Mouse (Mus musculus) midbrain, embryonic 10.5 days (tissue): ENCODE results near the gene Traf4. TPM values are rescaled to one million over a fixed set of nuclear protein-coding genes. Genes with fewer than 3 reads are reported as not detected.

ENCODE experiments used
- DNase-seq: peaks from one replicate; pipeline ENCODE4 v3.0.0-alpha.2; 2017; ENCODE audit warnings: low spot score
- H3K27ac ChIP-seq: fragments of 300-500 bp; sonication (generic); replicated peaks from 2 replicates; pipeline ENCODE4 v1.5.1; 2016; ENCODE audit warnings: mild to moderate bottlenecking
- H3K27me3 ChIP-seq: fragments of 300-500 bp; sonication (generic); 2 replicates; pipeline ENCODE4 v1.6.1; 2016; ENCODE audit warnings: low read depth, mild to moderate bottlenecking; ENCODE audit not compliant: poor library complexity, severe bottlenecking
- H3K36me3 ChIP-seq: fragments of 300-500 bp; sonication (generic); 2 replicates; pipeline ENCODE4 v1.6.1; 2016; ENCODE audit warnings: mild to moderate bottlenecking, moderate library complexity
- H3K4me1 ChIP-seq: fragments of 300-500 bp; sonication (generic); 2 replicates; pipeline ENCODE4 v1.6.1; 2016
- H3K4me3 ChIP-seq: fragments of 300-500 bp; sonication (generic); 2 replicates; pipeline ENCODE4 v1.5.1; 2016; ENCODE audit warnings: mild to moderate bottlenecking, moderate library complexity
- H3K9me3 ChIP-seq: fragments of 300-500 bp; sonication (generic); replicated peaks from 2 replicates; pipeline ENCODE4 v1.6.1; 2016; ENCODE audit warnings: mild to moderate bottlenecking
- WGBS: fragments of 180-500 bp; shearing (Covaris S2); methylation state at CpG from one replicate; pipeline ENCODE4 v1.1.7; 2016; 5-methylcytosine and 5-hydroxymethylcytosine counted together
- microRNA-seq: library from miRNA; unstranded; fragments of <30 nt; microRNA quantifications from one replicate; pipeline ENCODE4, GENCODE M21; 2017
- polyA plus RNA-seq: library from polyadenylated mRNA; unstranded; fragments of >200 nt; fragmentation: Nextera tagmentation; extraction: Ambion mirVana; gene quantifications from 2 replicates; pipeline ENCODE4 v1.2.1, GENCODE M21; 2016

Gene Traf4
- polyA plus RNA-seq, 1 experiment from 2014 or later, result 96.3 TPM

- Histone ChIP-seq H3K4me1 (peaks cover 29% of the 10 kb centered on the region), H3K36me3 (peaks cover 5% of the 10 kb centered on the region; the same call in 1 of the 2 replicates), H3K4me3 (no peak overlapping the region), H3K27ac (no peak overlapping the region), H3K27me3 (no peaks in the 10 kb centered on the region), H3K9me3 (no peaks in the 10 kb centered on the region)
- 85% methylated on average over 8 of the region's 8 CpGs for whole genome bisulfite sequencing
- no peak for DNase-seq
Observed at GRCm38 (mm10) chr11:78119898-78120297, 45.5 kb downstream of the Traf4 start.

- no peak overlapping the region for H3K27ac ChIP-seq
- no peak overlapping the region for H3K4me3 ChIP-seq
- peaks cover 43% of the 10 kb centered on the region for H3K4me1 ChIP-seq
- H3K27me3 ChIP-seq, result no peaks in the 10 kb centered on the region
- no peak for DNase-seq
- no peaks in the 10 kb centered on the region for H3K9me3 ChIP-seq
- H3K36me3 ChIP-seq, result peaks cover 5% of the 10 kb centered on the region; the same call in 1 of the 2 replicates
Observed at GRCm38 (mm10) chr11:78118467-78118866, 46.9 kb downstream of the Traf4 start.

DNA sequence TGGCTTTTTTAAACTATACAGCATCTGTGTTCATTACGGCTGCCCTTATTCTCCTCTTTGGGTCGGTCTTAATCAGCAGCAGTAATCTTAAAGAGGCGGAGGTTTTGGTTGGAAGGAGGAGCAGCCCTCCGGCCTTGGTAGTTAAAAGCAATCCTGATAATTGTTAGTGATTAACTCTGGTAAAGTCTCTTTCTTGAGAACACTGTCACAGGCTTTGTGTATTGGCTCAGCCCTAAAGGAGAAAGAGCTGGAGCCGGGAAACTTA is 49.3 kb downstream of the Traf4 start:
- DNase-seq, result no peak
- WGBS, result 15% methylated on average over 5 of the region's 5 CpGs

DNA sequence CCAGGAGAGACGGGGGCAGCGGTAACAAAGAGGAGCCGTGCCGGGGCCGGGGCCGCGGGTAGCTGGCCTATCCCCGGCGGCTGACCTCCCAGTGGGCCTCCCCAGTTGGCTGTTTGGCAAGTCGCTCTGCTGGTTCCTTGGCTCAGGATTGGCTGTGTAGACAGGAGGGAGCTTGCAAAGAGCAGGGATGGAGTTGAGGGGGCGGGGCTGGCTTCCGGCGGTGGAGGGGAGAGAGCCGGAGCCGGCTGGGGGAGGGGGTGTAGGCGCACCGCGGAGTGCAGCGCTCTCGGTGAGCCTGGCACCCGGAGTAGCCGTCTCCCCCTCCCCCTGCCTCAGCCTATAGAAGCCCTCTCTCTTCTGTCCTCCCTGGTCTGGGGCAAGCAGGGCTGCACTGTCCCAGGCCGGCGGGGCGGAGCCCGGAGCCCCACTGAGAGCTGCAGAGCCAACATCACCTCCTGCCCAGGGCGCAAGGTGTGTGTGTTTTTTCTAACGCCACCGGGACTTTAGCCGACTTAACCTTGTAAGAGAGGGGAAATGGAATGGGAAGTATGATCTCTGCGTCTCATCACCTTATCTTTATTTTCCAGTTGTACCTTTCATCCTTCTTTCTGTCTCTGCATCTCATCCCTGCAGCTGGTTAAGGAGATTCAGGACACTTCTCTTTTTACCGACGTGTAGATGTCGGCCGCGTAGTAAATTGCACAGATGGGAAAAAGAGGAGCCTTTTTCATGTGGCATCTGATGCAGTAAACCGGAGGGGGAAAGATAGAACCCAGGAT is 49.8 kb downstream of the Traf4 start:
- Histone ChIP-seq H3K36me3 (no peaks in the 10 kb centered on the region), H3K4me3 (peak overlapping the region; percentile 75), H3K9me3 (no peaks in the 10 kb centered on the region), H3K27me3 (no peaks in the 10 kb centered on the region), H3K4me1 (peaks cover 46% of the 10 kb centered on the region), H3K27ac (peak overlapping the region; percentile 97)
- under 1% methylated on average over 37 of the region's 37 CpGs for WGBS
- DNase-seq, result peak; percentile 98

More for the DNA sequence above, 49.3 kb downstream of the Traf4 start:
- Histone ChIP-seq H3K27ac (peak overlapping the region; percentile 97), H3K4me3 (peak overlapping the region; percentile 75), H3K4me1 (peaks cover 46% of the 10 kb centered on the region), H3K36me3 (no peaks in the 10 kb centered on the region), H3K9me3 (no peaks in the 10 kb centered on the region), H3K27me3 (no peaks in the 10 kb centered on the region)

DNA sequence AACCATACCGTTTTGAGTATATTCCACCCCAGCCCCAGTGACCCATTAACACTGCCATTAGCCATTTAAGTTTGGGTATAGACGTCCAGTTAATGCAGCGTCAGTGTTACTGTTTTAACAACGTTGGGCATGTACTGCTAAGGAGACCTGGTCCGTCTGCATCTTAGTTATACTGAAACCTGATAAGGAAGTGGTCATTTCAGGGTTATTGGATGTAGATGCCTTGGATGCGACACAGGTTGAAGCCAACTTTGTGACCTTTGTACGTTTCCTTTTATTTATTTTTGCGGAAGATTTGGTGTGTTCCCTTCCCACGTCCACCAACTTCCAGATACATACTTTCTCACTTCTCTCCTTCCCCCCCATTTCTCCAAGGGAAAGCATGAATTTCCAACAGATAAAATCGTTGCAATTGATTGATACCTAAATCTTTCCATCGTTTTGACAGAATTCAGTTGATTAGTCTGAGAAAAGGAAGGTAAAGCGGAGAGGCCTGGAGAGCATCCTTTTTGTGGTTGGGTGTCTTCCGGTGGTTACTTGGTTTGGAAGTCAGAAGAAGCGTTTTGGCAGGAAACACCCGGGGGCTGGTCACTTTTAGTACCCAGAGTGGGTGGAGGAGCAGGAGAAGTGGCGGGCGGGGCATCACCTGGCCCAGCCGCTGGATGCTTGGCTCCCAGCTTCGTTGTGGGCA is 50.6 kb downstream of the Traf4 start:
- Histone ChIP-seq H3K36me3 (no peaks in the 10 kb centered on the region), H3K4me1 (peaks cover 40% of the 10 kb centered on the region), H3K27ac (peak overlapping the region; percentile 97), H3K27me3 (no peaks in the 10 kb centered on the region), H3K4me3 (peak overlapping the region; percentile 75), H3K9me3 (no peaks in the 10 kb centered on the region)
- WGBS, result 15% methylated on average over 19 of the region's 19 CpGs
- no peak for DNase-seq

DNA sequence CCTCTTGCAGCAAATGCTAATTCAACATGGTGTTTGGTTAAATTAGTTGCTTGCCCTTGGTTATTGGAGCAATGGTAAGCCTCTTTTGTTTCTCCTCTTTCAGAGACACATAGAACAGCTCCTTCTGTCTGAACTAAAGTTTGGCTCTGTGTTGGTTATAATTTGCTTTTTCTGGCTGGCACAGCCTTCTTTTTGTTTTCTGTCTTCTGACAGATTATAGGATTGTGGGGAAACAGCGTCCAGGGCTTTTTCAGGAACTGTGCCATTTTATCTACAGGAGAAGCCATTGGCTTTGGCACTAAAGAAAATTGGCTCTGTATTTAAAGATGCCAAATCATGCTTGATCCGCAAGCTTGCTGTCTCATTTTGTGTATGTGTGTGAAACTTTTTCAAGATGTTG is 51.8 kb downstream of the Traf4 start:
- H3K4me1 ChIP-seq, result peaks cover 36% of the 10 kb centered on the region
- no peak for DNase-seq
- 93% methylated on average over 2 of the region's 2 CpGs for WGBS
- H3K9me3 ChIP-seq, result no peaks in the 10 kb centered on the region
- no peak overlapping the region for H3K4me3 ChIP-seq
- no peaks in the 10 kb centered on the region for H3K36me3 ChIP-seq
- no peaks in the 10 kb centered on the region for H3K27me3 ChIP-seq
- H3K27ac ChIP-seq, result no peak overlapping the region

Small RNAs within 50 kb of the gene (microRNA-seq; reads per million reads assigned to microRNA genes)
- gene Mir7653, result not detected

Other genes with a start within 250 kb of the Traf4 start
- gene Sez6, start 234.8 kb downstream of the Traf4 start, polyA plus RNA-seq, result 3.5 and 7.1 TPM in 2 replicates
- 15.8 and 19.0 TPM in 2 replicates for gene Phf12, start 182.8 kb downstream of the Traf4 start, polyA plus RNA-seq
- gene Dhrs13, start 133.3 kb downstream of the Traf4 start, polyA plus RNA-seq, result 16.7 and 17.7 TPM in 2 replicates
- 75.7 and 76.4 TPM in 2 replicates for gene Flot2, start 127.7 kb downstream of the Traf4 start, polyA plus RNA-seq
- 39.3 and 39.7 TPM in 2 replicates for gene Eral1, start 85.2 kb downstream of the Traf4 start, polyA plus RNA-seq
- gene Fam222b, start 70.9 kb downstream of the Traf4 start, polyA plus RNA-seq, result 27.6 and 32.8 TPM in 2 replicates
- 10.7 and 11.1 TPM in 2 replicates for gene Nek8, start 11.1 kb upstream of the Traf4 start, polyA plus RNA-seq
- 8.8 and 11.1 TPM in 2 replicates for gene Tlcd1, start 11.1 kb upstream of the Traf4 start, polyA plus RNA-seq
- 953 and 1,066 TPM in 2 replicates for gene Rpl23a, start 18.0 kb upstream of the Traf4 start, polyA plus RNA-seq
- gene Rab34, start 22.8 kb upstream of the Traf4 start, polyA plus RNA-seq, result 75.0 and 83.8 TPM in 2 replicates
- gene Proca1, start 27.8 kb upstream of the Traf4 start, polyA plus RNA-seq, result 0.96 and 1.6 TPM in 2 replicates
- 51.0 and 52.9 TPM in 2 replicates for gene Sdf2, start 80.2 kb upstream of the Traf4 start, polyA plus RNA-seq
- gene Supt6, start 80.4 kb upstream of the Traf4 start, polyA plus RNA-seq, result 31.9 and 35.9 TPM in 2 replicates
- gene 2610507B11Rik, start 96.2 kb upstream of the Traf4 start, polyA plus RNA-seq, result 62.8 and 69.7 TPM in 2 replicates
- 0.34 and 0.43 TPM in 2 replicates for gene BC030499, start 125.3 kb upstream of the Traf4 start, polyA plus RNA-seq
- 63.4 and 64.2 TPM in 2 replicates for gene Spag5, start 135.9 kb upstream of the Traf4 start, polyA plus RNA-seq
- gene Aldoc, start 157.4 kb upstream of the Traf4 start, polyA plus RNA-seq, result 1.5 and 1.6 TPM in 2 replicates
- 74.0 and 78.5 TPM in 2 replicates for gene Pigs, start 162.8 kb upstream of the Traf4 start, polyA plus RNA-seq
- gene Unc119, start 177.9 kb upstream of the Traf4 start, polyA plus RNA-seq, result 57.7 and 61.7 TPM in 2 replicates
- gene Foxn1, start 221.0 kb upstream of the Traf4 start, polyA plus RNA-seq, result not detected in 2 replicates